Mouse (Mus musculus) neural tube, embryonic 11.5 days (tissue): ENCODE measurements around the gene BC035044. TPM values are rescaled to one million over a fixed set of nuclear protein-coding genes. Genes with fewer than 3 reads are reported as not detected.
"Not testable (repeated sequence)": the region's sequence is repeated elsewhere in the genome, so short reads cannot be mapped to it uniquely, and the experiment has no call there.

Source experiments
- ATAC-seq: fragments of 200-750 bp; cut with Nextera tagmentation; 2 replicates; pipeline ENCODE4 v1.8.0; 2017; ENCODE audit warnings: moderate number of reproducible peaks, mild to moderate bottlenecking, moderate TSS enrichment, moderate library complexity; ENCODE audit not compliant: insufficient read depth, low FRiP score, low TSS enrichment
- DNase-seq: peaks from one replicate; pipeline ENCODE4 v3.0.0-alpha.2; 2015; ENCODE audit warnings: low spot score
- H3K27ac ChIP-seq: fragments of 300-500 bp; sonication (generic); 2 replicates; pipeline ENCODE4 v1.5.1; 2014; ENCODE audit warnings: low read depth, mild to moderate bottlenecking, low read length
- H3K27me3 ChIP-seq: fragments of 300-500 bp; sonication (generic); 2 replicates; pipeline ENCODE4 v1.6.1; 2014; ENCODE audit warnings: mild to moderate bottlenecking, low read length, mixed read lengths; ENCODE audit not compliant: control insufficient read depth, insufficient read depth
- H3K36me3 ChIP-seq: fragments of 300-500 bp; sonication (generic); 2 replicates; pipeline ENCODE4 v1.6.1; 2014; ENCODE audit warnings: mild to moderate bottlenecking, low read length, moderate library complexity, mixed read lengths; ENCODE audit not compliant: control insufficient read depth, insufficient read depth
- H3K4me1 ChIP-seq: fragments of 300-500 bp; sonication (generic); 2 replicates; pipeline ENCODE4 v1.6.1; 2014; ENCODE audit warnings: low read length, mixed read lengths; ENCODE audit not compliant: control insufficient read depth, insufficient read depth
- H3K4me2 ChIP-seq: fragments of 300-500 bp; sonication (generic); 2 replicates; pipeline ENCODE4 v1.6.1; 2014; ENCODE audit warnings: low read depth, mild to moderate bottlenecking, moderate library complexity
- H3K4me3 ChIP-seq: fragments of 300-500 bp; sonication (generic); 2 replicates; pipeline ENCODE4 v1.5.1; 2014; ENCODE audit warnings: low read depth, low read length
- H3K9ac ChIP-seq: fragments of 300-500 bp; sonication (generic); 2 replicates; pipeline ENCODE4 v1.6.1; 2014; ENCODE audit warnings: mild to moderate bottlenecking, low read length
- H3K9me3 ChIP-seq: fragments of 300-500 bp; sonication (generic); 2 replicates; pipeline ENCODE4 v1.6.1; 2016; ENCODE audit warnings: low read length; ENCODE audit not compliant: control insufficient read depth
- WGBS: fragments of 180-500 bp; shearing (Covaris S2); extraction: QIAGEN DNeasy Blood & Tissue Kit; methylation state at CpG from one replicate; pipeline ENCODE4 v1.1.7; 2014; 5-methylcytosine and 5-hydroxymethylcytosine counted together
- polyA plus RNA-seq: library from polyadenylated mRNA; unstranded; fragments of >200 nt; fragmentation: Nextera tagmentation; extraction: Ambion mirVana; gene quantifications from 2 replicates; pipeline ENCODE4 v1.2.1, GENCODE M21; 2014

The BC035044 gene
- polyA plus RNA-seq, 1 experiment from 2014 or later = 1.3 TPM

GRCm38 (mm10) chr6:128829837-128830236, 61.1 kb downstream of the BC035044 start:
- ATAC-seq (no peak), DNase-seq (no peak)
- Histone ChIP-seq H3K27me3 (no peaks in the 10 kb centered on the region), H3K9me3 (no peaks in the 10 kb centered on the region), H3K27ac (no peak overlapping the region), H3K9ac (no peak overlapping the region), H3K4me2 (no peak overlapping the region), H3K4me1 (no peaks in the 10 kb centered on the region), H3K4me3 (no peak overlapping the region), H3K36me3 (no peaks in the 10 kb centered on the region)
- WGBS = 67% methylated on average over 4 of the region's 4 CpGs

DNA sequence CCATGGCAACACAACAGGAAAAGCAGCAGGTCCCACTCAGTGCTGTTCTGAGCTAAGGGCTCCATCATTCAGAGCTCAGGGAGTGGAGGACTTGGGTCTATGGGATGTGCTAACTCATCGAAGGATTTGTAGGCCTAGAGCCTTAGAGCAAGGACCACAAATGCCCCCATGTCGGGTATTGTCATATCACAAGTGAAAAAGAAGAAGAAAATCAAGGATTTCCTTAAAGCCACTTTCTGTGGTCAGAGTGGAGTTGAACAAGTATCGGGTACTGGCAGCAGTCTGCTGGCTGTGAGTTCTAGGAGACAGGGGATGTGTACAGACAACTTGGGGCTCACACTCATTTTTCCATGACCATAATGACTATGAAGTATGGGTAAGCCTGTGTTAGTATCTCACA, 64.1 kb downstream of the BC035044 start:
- no peak for DNase-seq
- Histone ChIP-seq H3K9me3 (no peaks in the 10 kb centered on the region), H3K4me1 (no peaks in the 10 kb centered on the region), H3K9ac (no peak overlapping the region), H3K27ac (no peak overlapping the region), H3K4me2 (no peak overlapping the region), H3K4me3 (no peak overlapping the region), H3K36me3 (no peaks in the 10 kb centered on the region), H3K27me3 (no peaks in the 10 kb centered on the region)
- WGBS = 89% methylated on average over 3 of the region's 3 CpGs
- no peak for ATAC-seq

GRCm38 (mm10) chr6:128826132-128826531, 64.8 kb downstream of the BC035044 start, which contains the start of the genes Gm44511 and Klrb1b:
Gm44511 (minus strand) TSS chr6:128826315.
Klrb1b (minus strand) TSS chr6:128826331.
- H3K4me3 ChIP-seq = no peak within 1 kb of the TSS
- no peaks in the 10 kb centered on the region for H3K4me1 ChIP-seq
- H3K27me3 ChIP-seq = no peaks in the 10 kb centered on the region
- H3K9ac ChIP-seq = no peak within 1 kb of the TSS
- H3K36me3 ChIP-seq = no peaks in the 10 kb centered on the region
- DNase-seq (no peak), ATAC-seq (no peak)
- H3K9me3 ChIP-seq = no peaks in the 10 kb centered on the region
- WGBS = 93% methylated on average over 6 of the region's 6 CpGs
- H3K4me2 ChIP-seq = no peak within 1 kb of the TSS
- H3K27ac ChIP-seq = no peak within 1 kb of the TSS

- no peaks in the 10 kb centered on the region for H3K36me3 ChIP-seq
- no peak overlapping the region for H3K4me3 ChIP-seq
- ATAC-seq (no peak), DNase-seq (no peak)
- no peak overlapping the region for H3K27ac ChIP-seq
- H3K4me2 ChIP-seq = no peak overlapping the region
- WGBS = 88% methylated on average over 4 of the region's 4 CpGs
- H3K27me3 ChIP-seq = no peaks in the 10 kb centered on the region
- H3K9me3 ChIP-seq = no peaks in the 10 kb centered on the region
- no peaks in the 10 kb centered on the region for H3K4me1 ChIP-seq
- H3K9ac ChIP-seq = no peak overlapping the region
Measured at GRCm38 (mm10) chr6:128818083-128818802, 72.7 kb downstream of the BC035044 start.

DNA sequence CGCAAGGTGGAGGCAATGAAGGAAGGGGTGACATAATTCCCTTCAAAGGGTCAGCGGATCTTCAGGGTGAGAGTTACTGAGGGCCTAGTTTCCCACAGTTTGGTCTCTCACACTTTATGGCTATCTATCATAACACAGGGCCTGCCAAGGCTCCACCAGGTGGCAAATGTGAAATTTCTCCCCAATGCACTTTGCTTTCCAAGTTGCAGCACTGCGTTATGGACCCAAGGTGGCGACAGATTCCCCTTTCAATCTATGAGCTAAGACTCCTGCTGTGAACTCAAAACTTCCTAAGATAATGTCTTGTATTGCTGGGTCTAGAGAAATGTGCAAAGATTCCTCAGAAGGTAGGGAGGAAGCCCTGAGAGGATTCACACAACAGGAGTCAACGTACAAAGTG, 82.4 kb downstream of the BC035044 start:
- no peaks in the 10 kb centered on the region for H3K36me3 ChIP-seq
- no peaks in the 10 kb centered on the region for H3K9me3 ChIP-seq
- H3K4me2 ChIP-seq = no peak overlapping the region
- H3K9ac ChIP-seq = no peak overlapping the region
- H3K27me3 ChIP-seq = no peaks in the 10 kb centered on the region
- ATAC-seq = no peak
- H3K4me1 ChIP-seq = no peaks in the 10 kb centered on the region
- 91% methylated on average over 5 of the region's 5 CpGs for WGBS
- H3K27ac ChIP-seq = no peak overlapping the region
- H3K4me3 ChIP-seq = no peak overlapping the region
- no peak for DNase-seq

DNA sequence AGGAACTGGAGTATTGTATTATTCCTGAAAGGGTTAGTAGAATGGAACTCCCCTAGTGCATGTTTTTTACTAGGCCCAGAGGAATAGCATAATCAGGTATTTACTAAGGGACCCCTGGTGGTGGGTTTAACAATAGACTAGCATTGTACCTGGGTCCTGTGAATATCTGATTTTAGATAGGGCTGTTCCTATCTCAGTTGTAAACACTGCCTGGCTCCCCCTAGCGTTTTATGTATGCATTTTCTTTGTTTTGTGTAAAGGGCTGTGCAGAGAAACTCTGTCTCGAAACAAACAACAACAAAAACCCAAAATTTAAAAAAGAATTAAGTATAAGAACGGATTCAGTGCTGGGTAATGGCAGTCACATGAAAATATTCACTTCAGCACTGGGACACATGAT, 83.9 kb downstream of the BC035044 start:
- H3K9ac ChIP-seq = no peak overlapping the region
- H3K27me3 ChIP-seq = no peaks in the 10 kb centered on the region
- ATAC-seq = no peak
- WGBS = 74% methylated on average over 3 of the region's 3 CpGs
- no peaks in the 10 kb centered on the region; the same call in 1 of the 2 replicates for H3K4me1 ChIP-seq
- H3K27ac ChIP-seq = no peak overlapping the region
- H3K9me3 ChIP-seq = no peaks in the 10 kb centered on the region
- DNase-seq = no peak
- no peak overlapping the region for H3K4me2 ChIP-seq
- no peaks in the 10 kb centered on the region for H3K36me3 ChIP-seq
- H3K4me3 ChIP-seq = no peak overlapping the region

DNA sequence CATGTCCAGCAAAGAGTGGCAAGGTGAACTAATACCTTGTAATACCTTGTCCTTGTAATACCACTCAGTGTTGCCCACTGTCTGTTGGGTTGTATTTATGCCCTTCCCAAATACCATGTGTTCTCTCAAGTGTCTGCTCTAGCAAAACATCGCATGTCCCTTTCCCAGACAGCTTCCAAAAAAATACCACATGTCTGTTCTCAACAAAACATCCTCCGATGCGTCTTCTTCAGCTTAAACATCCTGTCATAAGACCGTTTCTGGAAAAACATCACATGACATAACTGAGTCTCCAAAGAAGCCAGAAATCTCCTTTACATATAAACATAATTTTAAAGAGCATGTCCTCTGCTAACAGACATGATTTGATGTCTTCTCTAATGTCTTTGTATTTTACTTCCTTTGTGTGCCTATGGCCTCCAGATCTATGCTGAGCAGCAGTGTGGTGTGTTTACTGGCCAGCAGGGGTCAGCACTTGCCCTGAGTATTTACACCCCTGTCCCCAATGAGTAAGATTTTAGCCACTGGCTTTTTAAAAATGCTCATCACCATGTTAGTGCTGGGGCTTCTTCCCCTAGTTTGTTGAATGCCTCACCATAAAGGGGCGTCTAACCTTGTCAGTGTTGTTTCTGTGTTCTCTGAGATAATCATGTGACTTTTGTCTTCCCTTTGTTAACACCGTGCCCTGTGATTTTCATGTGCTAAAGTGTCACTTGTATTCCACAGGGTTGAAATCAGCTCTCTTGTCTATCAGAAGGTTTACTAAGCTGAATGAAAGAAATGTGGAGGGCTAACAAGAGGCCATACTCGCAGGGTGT, 85.9 kb downstream of the BC035044 start:
- not testable (repeated sequence) for ATAC-seq, H3K4me3 ChIP-seq, H3K9ac ChIP-seq, H3K9me3 ChIP-seq, H3K27ac ChIP-seq, H3K4me2 ChIP-seq, H3K4me1 ChIP-seq, H3K36me3 ChIP-seq, H3K27me3 ChIP-seq
- 73% methylated on average over 7 of the region's 7 CpGs for WGBS
- DNase-seq = peak; percentile 71

DNA sequence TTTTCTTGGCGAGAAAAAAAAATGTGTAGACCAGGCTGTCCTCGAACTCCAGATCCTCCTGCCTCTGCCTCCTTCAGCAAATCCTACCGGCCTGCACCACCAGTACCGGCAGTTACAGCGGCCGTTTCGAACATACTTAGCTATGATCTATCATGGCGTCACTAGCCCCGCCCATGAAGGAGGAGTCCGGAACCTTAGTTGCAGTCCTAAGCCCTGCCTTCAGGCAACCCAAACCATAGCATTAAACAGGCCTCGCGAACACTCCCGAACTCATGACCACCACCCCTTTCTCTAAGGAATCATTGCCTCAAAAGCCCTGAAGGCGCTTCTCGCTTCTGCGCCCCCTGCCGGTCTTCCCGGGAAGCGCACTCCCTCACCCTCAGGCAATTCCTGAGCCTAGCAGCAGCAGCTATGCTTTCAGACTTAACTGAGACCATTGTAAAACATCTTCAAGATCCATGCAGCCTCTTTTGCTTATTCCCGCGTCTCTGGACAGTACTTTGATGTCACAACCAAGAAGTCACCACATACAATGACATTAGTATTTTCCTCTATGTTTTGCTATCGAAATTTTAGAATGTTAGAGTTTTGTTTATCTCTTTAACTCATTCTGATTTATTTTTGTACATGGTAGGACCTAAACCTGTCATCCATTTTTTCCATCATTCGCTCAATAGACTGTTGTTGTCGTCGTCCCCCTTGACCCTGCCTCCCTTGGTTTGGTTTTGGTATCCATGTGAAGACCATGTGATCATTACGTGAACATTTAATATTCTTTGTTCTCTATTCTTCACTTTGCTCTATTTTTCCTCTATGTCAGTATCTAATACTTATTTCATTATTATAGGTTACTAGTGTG, 87.7 kb downstream of the BC035044 start:
- H3K27ac ChIP-seq = no peak overlapping the region
- H3K36me3 ChIP-seq = no peaks in the 10 kb centered on the region
- H3K4me3 ChIP-seq = peak overlapping the region; percentile 41
- no peaks in the 10 kb centered on the region for H3K27me3 ChIP-seq
- peak; percentile 96 for DNase-seq
- no peaks in the 10 kb centered on the region; the same call in 1 of the 2 replicates for H3K4me1 ChIP-seq
- peak overlapping the region; percentile 43 for H3K4me2 ChIP-seq
- H3K9ac ChIP-seq = peak overlapping the region; percentile 29; the same call in 1 of the 2 replicates
- ATAC-seq = peak; percentile 89
- WGBS = 7% methylated on average over 26 of the region's 26 CpGs
- H3K9me3 ChIP-seq = no peaks in the 10 kb centered on the region
